Mouse (Mus musculus) hindbrain, embryonic 14.5 days (tissue): ENCODE data around the gene Hivep2. TPM values are rescaled to one million over a fixed set of nuclear protein-coding genes. Genes with fewer than 3 reads are reported as not detected.

ENCODE experiments used
- ATAC-seq: fragments of 200-750 bp; cut with Nextera tagmentation; 2 replicates; pipeline ENCODE4 v1.8.0; 2017; ENCODE audit warnings: moderate number of reproducible peaks, mild to moderate bottlenecking, moderate TSS enrichment, moderate library complexity; ENCODE audit not compliant: low FRiP score
- DNase-seq: peaks from one replicate; pipeline ENCODE4 v3.0.0-alpha.2; 2015; ENCODE audit warnings: low spot score
- H3K27ac ChIP-seq: fragments of 300-500 bp; sonication (generic); 2 replicates; pipeline ENCODE4 v1.5.1; 2014; ENCODE audit warnings: mild to moderate bottlenecking, moderate library complexity
- H3K27me3 ChIP-seq: fragments of 300-500 bp; sonication (generic); 2 replicates; pipeline ENCODE4 v1.6.1; 2014; ENCODE audit warnings: mild to moderate bottlenecking, low read length, mixed read lengths; ENCODE audit not compliant: control insufficient read depth, insufficient read depth
- H3K36me3 ChIP-seq: fragments of 300-500 bp; sonication (generic); replicated peaks from 2 replicates; pipeline ENCODE4 v1.6.1; 2014; ENCODE audit not compliant: control insufficient read depth, insufficient read depth
- H3K4me1 ChIP-seq: fragments of 300-500 bp; sonication (generic); replicated peaks from 2 replicates; pipeline ENCODE4 v1.6.1; 2014; ENCODE audit warnings: antibody characterized with exemption, low read length, mixed read lengths; ENCODE audit not compliant: control insufficient read depth, insufficient read depth
- H3K4me2 ChIP-seq: fragments of 300-500 bp; sonication (generic); replicated peaks from 2 replicates; pipeline ENCODE4 v1.6.1; 2014; ENCODE audit warnings: mild to moderate bottlenecking, moderate library complexity
- H3K4me3 ChIP-seq: fragments of 300-500 bp; sonication (generic); replicated peaks from 2 replicates; pipeline ENCODE4 v1.5.1; 2014; ENCODE audit warnings: mild to moderate bottlenecking, low read length
- H3K9ac ChIP-seq: fragments of 300-500 bp; sonication (generic); 2 replicates; pipeline ENCODE4 v1.6.1; 2014
- H3K9me3 ChIP-seq: fragments of 300-500 bp; sonication (generic); 2 replicates; pipeline ENCODE4 v1.6.1; 2016; ENCODE audit warnings: low read length; ENCODE audit not compliant: control insufficient read depth
- WGBS: fragments of 180-500 bp; shearing (Covaris S2); extraction: QIAGEN DNeasy Blood & Tissue Kit; methylation state at CpG from one replicate; pipeline ENCODE4 v1.1.7; 2014; 5-methylcytosine and 5-hydroxymethylcytosine counted together
- polyA plus RNA-seq: library from polyadenylated mRNA; unstranded; fragments of >200 nt; fragmentation: Nextera tagmentation; extraction: Ambion mirVana; gene quantifications from 2 replicates; pipeline ENCODE4 v1.2.1, GENCODE M21; 2014

The Hivep2 gene
- polyA plus RNA-seq, 1 experiment from 2014 or later = 17.0 TPM

DNA sequence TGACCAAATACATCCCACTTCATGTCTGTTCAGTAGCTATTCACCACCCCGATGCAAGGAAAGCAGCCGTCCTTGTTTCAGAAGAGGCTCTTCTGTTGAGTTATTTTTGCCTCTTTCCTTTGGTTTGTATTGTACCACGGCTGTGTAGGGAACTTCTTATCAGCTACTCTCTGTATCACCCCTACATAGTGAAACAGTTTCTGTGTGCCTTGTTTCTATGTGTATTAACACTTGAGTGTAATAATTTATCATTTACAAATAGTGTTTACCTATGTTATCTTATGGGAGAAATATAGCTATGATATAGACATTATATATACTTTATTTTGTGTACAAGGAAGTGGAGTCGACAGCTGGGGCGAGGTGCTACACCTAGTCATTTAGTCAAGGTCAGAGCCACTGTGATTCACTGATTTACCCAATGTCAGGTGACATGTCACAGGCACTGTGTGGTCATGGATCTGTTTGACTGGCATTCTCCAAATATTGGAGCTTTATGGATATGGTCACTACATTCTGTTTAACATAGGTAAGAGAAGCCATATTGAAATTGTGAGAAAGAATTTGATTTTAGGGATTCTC lies 104.7 kb downstream of the Hivep2 start:
- H3K27me3 ChIP-seq = no peaks in the 10 kb centered on the region
- H3K4me3 ChIP-seq = no peak overlapping the region
- no peak for ATAC-seq
- no peak overlapping the region for H3K27ac ChIP-seq
- no peaks in the 10 kb centered on the region for H3K4me1 ChIP-seq
- no peaks in the 10 kb centered on the region for H3K36me3 ChIP-seq
- WGBS = 93% methylated on average over 5 of the region's 5 CpGs
- H3K4me2 ChIP-seq = no peak overlapping the region
- H3K9me3 ChIP-seq = no peaks in the 10 kb centered on the region
- H3K9ac ChIP-seq = no peak overlapping the region
- no peak for DNase-seq

DNA sequence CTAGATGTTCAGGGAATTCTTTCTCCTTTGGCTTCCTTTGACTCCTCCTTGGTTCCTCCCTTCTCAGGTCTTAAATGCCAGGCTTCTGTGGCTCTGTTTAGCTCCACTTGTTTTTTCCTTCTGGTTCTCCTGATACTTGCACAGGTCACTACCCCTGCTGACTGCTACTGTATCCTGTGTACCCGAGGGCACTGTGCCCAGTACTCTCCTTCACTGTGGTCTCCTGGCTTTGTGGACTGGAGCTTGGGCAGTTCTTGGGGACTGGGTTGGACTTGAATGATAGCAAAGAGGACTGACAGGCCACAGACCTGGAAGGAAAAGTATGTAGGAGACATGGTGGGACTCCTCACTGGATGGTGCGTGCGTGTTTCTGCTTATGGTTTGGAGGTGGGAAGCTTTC lies 106.6 kb downstream of the Hivep2 start:
- H3K4me3 ChIP-seq = no peak overlapping the region
- no peak overlapping the region for H3K9ac ChIP-seq
- DNase-seq = no peak
- no peaks in the 10 kb centered on the region for H3K27me3 ChIP-seq
- no peak overlapping the region for H3K27ac ChIP-seq
- no peaks in the 10 kb centered on the region for H3K36me3 ChIP-seq
- no peak overlapping the region for H3K4me2 ChIP-seq
- WGBS = 96% methylated on average over 3 of the region's 3 CpGs
- no peaks in the 10 kb centered on the region for H3K9me3 ChIP-seq
- H3K4me1 ChIP-seq = no peaks in the 10 kb centered on the region
- ATAC-seq = no peak

DNA sequence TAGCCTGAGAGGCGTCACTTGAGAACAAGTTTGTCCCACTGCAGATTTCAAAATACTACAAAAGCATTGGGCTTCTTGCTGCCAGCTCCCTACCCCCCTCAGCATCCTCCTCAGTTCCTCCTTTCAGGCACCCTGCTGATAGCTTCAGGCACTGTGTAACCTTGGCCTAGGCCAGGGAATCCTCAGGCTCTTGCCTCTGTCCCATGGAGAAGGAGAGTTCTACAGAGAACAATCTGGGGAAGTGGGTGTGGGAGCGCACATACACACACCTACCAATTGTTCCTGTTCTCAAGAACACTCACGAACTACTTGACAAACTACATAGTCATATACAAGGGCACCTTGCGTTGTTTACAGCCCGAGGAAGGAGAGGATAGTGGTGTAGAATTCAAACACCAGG lies 109.9 kb downstream of the Hivep2 start:
- Histone ChIP-seq H3K9me3 (no peaks in the 10 kb centered on the region), H3K4me3 (no peak overlapping the region), H3K27ac (no peak overlapping the region), H3K9ac (no peak overlapping the region), H3K4me2 (no peak overlapping the region), H3K36me3 (no peaks in the 10 kb centered on the region), H3K27me3 (no peaks in the 10 kb centered on the region), H3K4me1 (no peaks in the 10 kb centered on the region)
- WGBS = 90% methylated on average over 5 of the region's 5 CpGs
- DNase-seq = no peak
- ATAC-seq = no peak

DNA sequence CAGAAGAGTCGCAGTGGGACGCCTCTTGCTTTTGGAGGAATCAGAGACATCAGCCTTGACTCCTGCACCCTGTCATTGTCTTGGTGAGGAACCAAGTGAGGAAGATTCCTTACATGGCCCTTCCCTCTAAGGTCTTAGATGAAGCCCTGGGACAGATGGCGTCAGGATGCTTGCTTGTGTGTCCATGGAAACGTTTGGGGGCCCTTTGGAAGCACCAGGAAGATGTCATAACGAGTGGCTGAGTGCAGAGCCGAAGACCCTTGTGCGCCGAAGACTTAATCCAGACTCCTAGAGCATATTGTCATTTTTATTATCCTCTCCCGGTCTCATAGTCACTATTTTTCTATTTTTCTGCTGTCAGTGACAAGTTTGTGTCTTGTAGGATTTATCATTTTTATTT lies 111.0 kb downstream of the Hivep2 start:
- no peak overlapping the region for H3K4me3 ChIP-seq
- ATAC-seq (no peak), DNase-seq (no peak)

DNA sequence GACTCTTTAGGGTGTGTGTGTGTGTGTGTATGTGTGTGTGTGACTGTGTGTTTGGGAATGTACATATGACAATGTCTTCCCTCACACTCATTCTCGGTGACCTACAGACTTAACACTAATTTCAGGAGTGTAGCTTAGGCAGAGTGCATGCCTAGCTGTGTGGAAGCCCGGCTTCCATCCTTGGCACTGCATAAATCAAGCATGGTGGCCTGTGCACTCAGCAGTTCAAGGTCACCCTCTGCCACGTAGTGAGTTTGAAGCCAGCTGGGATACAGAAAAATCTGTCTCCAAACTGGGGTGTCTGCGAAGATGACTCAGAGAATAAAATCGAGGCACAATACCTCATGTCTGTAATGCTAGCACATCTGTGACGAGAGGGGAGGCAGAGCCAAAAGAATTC lies 115.0 kb downstream of the Hivep2 start:
- WGBS = 88% methylated on average over 6 of the region's 6 CpGs
- DNase-seq (no peak), ATAC-seq (no peak)

More for the DNA sequence above, 111.0 kb downstream of the Hivep2 start:
- no peaks in the 10 kb centered on the region for H3K27me3 ChIP-seq
- WGBS = 54% methylated on average over 9 of the region's 9 CpGs
- H3K9me3 ChIP-seq = no peaks in the 10 kb centered on the region
- no peak overlapping the region for H3K27ac ChIP-seq
- H3K4me1 ChIP-seq = no peaks in the 10 kb centered on the region
- H3K4me2 ChIP-seq = no peak overlapping the region
- H3K36me3 ChIP-seq = no peaks in the 10 kb centered on the region
- H3K9ac ChIP-seq = no peak overlapping the region

DNA sequence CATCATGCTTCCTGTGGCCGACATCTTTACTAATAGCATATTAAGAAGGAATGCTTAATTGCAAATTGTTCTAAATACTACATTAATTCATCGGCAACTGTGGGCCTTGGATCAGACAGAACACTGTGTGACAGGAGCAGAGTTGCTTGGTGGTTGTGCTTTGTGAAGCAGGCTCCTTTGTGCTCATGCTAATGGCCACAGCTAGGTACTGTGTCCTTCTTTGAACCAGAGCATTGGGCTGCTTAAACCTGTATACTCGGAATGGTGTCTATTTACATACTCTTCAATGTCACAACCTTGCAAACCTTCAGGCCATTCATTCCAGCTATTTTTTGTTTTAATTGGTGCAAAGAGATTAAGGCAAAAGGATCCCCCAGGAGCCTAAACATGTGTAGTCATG lies 115.9 kb downstream of the Hivep2 start:
- Histone ChIP-seq H3K4me2 (no peak overlapping the region), H3K27ac (no peak overlapping the region), H3K4me1 (no peaks in the 10 kb centered on the region), H3K9ac (no peak overlapping the region), H3K4me3 (no peak overlapping the region), H3K36me3 (no peaks in the 10 kb centered on the region), H3K9me3 (no peaks in the 10 kb centered on the region), H3K27me3 (no peaks in the 10 kb centered on the region)
- WGBS = 45% methylated on average over 3 of the region's 3 CpGs
- DNase-seq (no peak), ATAC-seq (peak; percentile 4; the same call in 1 of the 2 replicates)

More for the DNA sequence above, 115.0 kb downstream of the Hivep2 start:
- Histone ChIP-seq H3K9me3 (no peaks in the 10 kb centered on the region), H3K27me3 (no peaks in the 10 kb centered on the region), H3K36me3 (no peaks in the 10 kb centered on the region), H3K9ac (no peak overlapping the region), H3K4me2 (no peak overlapping the region), H3K4me1 (no peaks in the 10 kb centered on the region), H3K4me3 (no peak overlapping the region), H3K27ac (no peak overlapping the region)

DNA sequence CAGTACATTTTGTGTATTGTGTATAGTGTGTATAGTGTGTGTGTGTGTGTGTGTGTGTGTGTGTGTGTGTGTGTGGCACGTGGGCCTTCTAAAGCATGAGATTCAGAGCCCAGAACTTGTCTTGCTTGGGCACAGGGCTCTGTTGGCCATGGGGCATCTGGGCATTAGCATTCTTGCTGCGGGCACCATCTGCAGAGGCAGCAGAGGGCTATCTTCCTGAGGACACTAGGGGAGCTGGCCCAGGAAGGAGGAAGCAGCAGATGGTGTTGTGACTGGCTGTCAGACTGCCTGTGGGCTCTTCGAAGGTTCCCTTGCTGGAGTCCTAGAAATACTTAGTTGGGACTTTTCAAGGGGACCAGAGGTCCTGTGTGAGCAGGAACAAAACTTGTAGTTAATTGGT lies 116.4 kb downstream of the Hivep2 start:
- no peaks in the 10 kb centered on the region for H3K36me3 ChIP-seq
- no peak overlapping the region for H3K9ac ChIP-seq
- no peaks in the 10 kb centered on the region for H3K4me1 ChIP-seq
- no peak overlapping the region for H3K4me3 ChIP-seq
- DNase-seq = no peak
- 65% methylated on average over 3 of the region's 3 CpGs for WGBS
- H3K9me3 ChIP-seq = no peaks in the 10 kb centered on the region
- ATAC-seq = peak; percentile 34; the same call in 1 of the 2 replicates
- no peaks in the 10 kb centered on the region for H3K27me3 ChIP-seq
- H3K4me2 ChIP-seq = no peak overlapping the region
- H3K27ac ChIP-seq = no peak overlapping the region

DNA sequence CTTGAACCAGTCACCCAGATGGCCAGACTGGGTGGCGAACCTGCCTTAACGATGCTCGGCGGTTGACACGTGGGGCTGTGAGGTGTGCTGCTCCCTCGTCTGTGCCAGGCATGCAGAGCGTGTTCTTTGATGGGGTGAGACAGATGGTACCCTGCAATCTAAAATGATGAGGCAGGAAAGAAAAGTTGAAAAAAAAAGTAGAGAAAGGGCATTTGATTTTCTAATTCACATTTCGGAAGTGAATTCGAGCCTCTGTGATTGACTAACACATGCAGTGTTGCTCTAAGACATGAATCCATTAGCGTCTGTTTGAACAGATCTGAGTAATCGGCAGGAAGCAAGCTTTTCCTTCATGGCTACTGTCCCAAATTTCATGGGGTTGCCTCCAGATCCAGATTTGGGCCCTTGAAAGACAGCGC lies 119.4 kb downstream of the Hivep2 start:
- H3K36me3 ChIP-seq = no peaks in the 10 kb centered on the region
- 81% methylated on average over 12 of the region's 12 CpGs for WGBS
- H3K4me3 ChIP-seq = no peak overlapping the region
- H3K9me3 ChIP-seq = no peaks in the 10 kb centered on the region
- no peak overlapping the region for H3K4me2 ChIP-seq
- ATAC-seq (no peak), DNase-seq (no peak)
- H3K4me1 ChIP-seq = no peaks in the 10 kb centered on the region
- H3K9ac ChIP-seq = no peak overlapping the region
- H3K27ac ChIP-seq = no peak overlapping the region
- no peaks in the 10 kb centered on the region for H3K27me3 ChIP-seq

DNA sequence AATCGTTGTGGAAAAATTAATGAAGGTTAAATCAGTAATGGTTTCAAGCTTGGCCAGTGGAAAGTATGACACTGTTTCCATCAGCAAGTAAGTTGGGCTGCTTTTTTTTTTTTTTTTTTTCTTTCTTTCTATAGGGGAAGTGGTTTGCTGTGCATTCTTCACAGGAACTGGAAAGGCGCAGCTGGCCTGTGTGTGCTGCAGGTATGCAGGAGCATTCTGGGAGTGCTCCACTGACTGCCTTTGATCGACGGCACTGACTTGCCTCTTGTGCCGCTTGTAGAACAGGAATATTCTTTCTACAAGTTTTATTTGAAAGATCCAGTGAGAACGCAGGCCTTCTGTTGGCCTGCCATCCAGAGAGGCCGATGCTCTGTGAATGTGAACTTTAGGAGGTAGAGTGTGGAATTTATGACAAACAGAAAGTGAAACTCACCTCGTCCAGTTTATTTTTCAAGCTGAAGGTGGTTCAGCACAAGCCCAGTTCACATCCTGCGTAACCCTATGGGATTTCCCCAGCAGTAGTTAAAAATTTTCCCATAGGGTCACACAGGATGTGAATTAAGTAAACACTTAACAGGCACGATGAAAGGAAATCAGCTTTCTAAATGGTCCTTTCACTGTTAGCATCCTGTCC lies 120.1 kb downstream of the Hivep2 start:
- Histone ChIP-seq H3K9ac (no peak overlapping the region), H3K4me3 (no peak overlapping the region), H3K36me3 (no peaks in the 10 kb centered on the region), H3K27ac (no peak overlapping the region), H3K4me2 (no peak overlapping the region), H3K27me3 (no peaks in the 10 kb centered on the region), H3K4me1 (no peaks in the 10 kb centered on the region), H3K9me3 (no peaks in the 10 kb centered on the region)
- WGBS = 84% methylated on average over 10 of the region's 10 CpGs
- ATAC-seq = no peak
- no peak for DNase-seq

DNA sequence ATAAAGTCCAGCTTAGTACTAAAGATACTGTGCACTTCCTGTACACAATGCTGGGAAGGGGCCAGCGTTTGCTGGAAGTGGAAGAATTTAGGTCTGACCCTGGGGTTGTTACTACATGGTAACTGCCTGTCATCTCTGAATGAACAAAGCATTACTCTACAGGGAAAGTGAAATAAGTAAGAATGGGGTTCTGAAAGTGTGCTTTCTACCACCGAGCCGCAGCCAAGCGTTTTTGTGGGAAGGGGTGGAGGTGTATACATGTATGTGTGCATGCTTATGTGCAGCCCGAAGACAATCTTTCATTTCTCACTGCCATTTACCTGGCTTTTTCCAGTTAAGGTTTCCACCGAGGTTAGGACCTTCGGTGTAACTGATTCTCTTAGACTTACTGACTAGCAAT lies 121.4 kb downstream of the Hivep2 start:
- no peak overlapping the region for H3K4me2 ChIP-seq
- no peak overlapping the region for H3K4me3 ChIP-seq
- WGBS = 79% methylated on average over 7 of the region's 7 CpGs
- no peak overlapping the region for H3K27ac ChIP-seq
- no peaks in the 10 kb centered on the region for H3K9me3 ChIP-seq
- no peaks in the 10 kb centered on the region for H3K36me3 ChIP-seq
- no peak overlapping the region for H3K9ac ChIP-seq
- no peaks in the 10 kb centered on the region for H3K27me3 ChIP-seq
- no peak for DNase-seq
- no peak for ATAC-seq
- no peaks in the 10 kb centered on the region for H3K4me1 ChIP-seq
